Mouse (Mus musculus) lung, postnatal 0 days (tissue): ENCODE data around the gene St8sia1. TPM values are rescaled to one million over a fixed set of nuclear protein-coding genes. Genes with fewer than 3 reads are reported as not detected.

ENCODE experiments used
- ATAC-seq: fragments of 200-750 bp; cut with Nextera tagmentation; 2 replicates; pipeline ENCODE4 v1.8.0; 2017; ENCODE audit warnings: moderate library complexity
- DNase-seq: peaks from one replicate; pipeline ENCODE4 v3.0.0-alpha.2; 2016; ENCODE audit warnings: low spot score
- H3K27ac ChIP-seq: fragments of 300-500 bp; sonication (generic); 2 replicates; pipeline ENCODE4 v1.5.1; 2014; ENCODE audit warnings: antibody characterized with exemption, mild to moderate bottlenecking, low read length, mixed read lengths
- H3K27me3 ChIP-seq: fragments of 300-500 bp; sonication (generic); replicated peaks from 2 replicates; pipeline ENCODE4 v1.6.1; 2014; ENCODE audit warnings: low read length, mixed read lengths; ENCODE audit not compliant: insufficient read depth
- H3K36me3 ChIP-seq: fragments of 300-500 bp; sonication (generic); 2 replicates; pipeline ENCODE4 v1.6.1; 2014; ENCODE audit warnings: low read length, mixed read lengths; ENCODE audit not compliant: insufficient read depth
- H3K4me1 ChIP-seq: fragments of 300-500 bp; sonication (generic); 2 replicates; pipeline ENCODE4 v1.6.1; 2014; ENCODE audit warnings: antibody characterized with exemption, low read depth, low read length, mixed read lengths; ENCODE audit not compliant: insufficient read depth
- H3K4me2 ChIP-seq: fragments of 300-500 bp; sonication (generic); replicated peaks from 2 replicates; pipeline ENCODE4 v1.6.1; 2014; ENCODE audit warnings: low read depth, mild to moderate bottlenecking, low read length, moderate library complexity, mixed read lengths
- H3K4me3 ChIP-seq: fragments of 300-500 bp; sonication (generic); 2 replicates; pipeline ENCODE4 v1.5.1; 2014; ENCODE audit warnings: low read depth, low read length
- H3K9ac ChIP-seq: fragments of 300-500 bp; sonication (generic); replicated peaks from 2 replicates; pipeline ENCODE4 v1.6.1; 2014; ENCODE audit warnings: low read depth, mild to moderate bottlenecking
- H3K9me3 ChIP-seq: fragments of 300-500 bp; sonication (generic); 2 replicates; pipeline ENCODE4 v1.6.1; 2016; ENCODE audit warnings: low read length, mixed read lengths
- CTCF ChIP-seq: IDR thresholded peaks from 2 replicates; pipeline ENCODE4 v1.5.1; 2016; ENCODE audit warnings: antibody characterized with exemption, mild to moderate bottlenecking
- EP300 ChIP-seq: IDR thresholded peaks from 2 replicates; pipeline ENCODE4 v1.6.1; 2016; ENCODE audit warnings: antibody characterized with exemption, mild to moderate bottlenecking, control low read depth
- WGBS: fragments of 180-500 bp; shearing (Covaris S2); extraction: QIAGEN DNeasy Blood & Tissue Kit; methylation state at CpG from one replicate; pipeline ENCODE4 v1.1.7; 2014; 5-methylcytosine and 5-hydroxymethylcytosine counted together
- polyA plus RNA-seq: library from polyadenylated mRNA; unstranded; fragments of >200 nt; fragmentation: Nextera tagmentation; extraction: Ambion mirVana; gene quantifications from 2 replicates; pipeline ENCODE4 v1.2.1, GENCODE M21; 2015

Gene St8sia1
- polyA plus RNA-seq, 1 experiment from 2014 or later = 0.11 TPM

DNA sequence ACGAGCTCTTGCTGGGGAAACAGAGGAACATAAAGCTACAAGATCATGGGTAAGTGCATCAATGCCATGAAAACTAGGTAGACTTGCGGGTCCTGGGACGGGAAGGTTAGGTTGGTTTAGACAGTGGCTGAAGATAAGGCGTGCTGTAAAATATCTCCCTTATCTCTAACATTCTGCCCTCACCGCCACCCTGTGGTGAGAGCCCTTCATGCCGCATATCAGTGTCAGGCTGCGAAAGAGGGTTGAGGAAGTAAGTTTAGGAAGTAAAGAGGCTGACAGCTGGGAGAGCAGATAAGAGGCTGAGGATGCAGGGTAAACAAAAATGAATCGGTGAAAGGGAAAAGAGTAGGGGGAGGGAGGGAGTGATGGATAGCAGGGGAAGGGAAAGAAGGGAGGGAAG, 133.0 kb downstream of the St8sia1 start:
- Histone ChIP-seq H3K4me3 (no peak overlapping the region), H3K36me3 (no peaks in the 10 kb centered on the region), H3K4me2 (no peak overlapping the region), H3K9ac (no peak overlapping the region), H3K4me1 (no peaks in the 10 kb centered on the region), H3K27me3 (no peaks in the 10 kb centered on the region), H3K9me3 (no peaks in the 10 kb centered on the region), H3K27ac (no peak overlapping the region)
- TF ChIP-seq CTCF = peak; percentile 44
- TF ChIP-seq EP300 = no peak
- no peak for DNase-seq
- ATAC-seq = no peak
- 10% methylated on average over 8 of the region's 8 CpGs for WGBS

DNA sequence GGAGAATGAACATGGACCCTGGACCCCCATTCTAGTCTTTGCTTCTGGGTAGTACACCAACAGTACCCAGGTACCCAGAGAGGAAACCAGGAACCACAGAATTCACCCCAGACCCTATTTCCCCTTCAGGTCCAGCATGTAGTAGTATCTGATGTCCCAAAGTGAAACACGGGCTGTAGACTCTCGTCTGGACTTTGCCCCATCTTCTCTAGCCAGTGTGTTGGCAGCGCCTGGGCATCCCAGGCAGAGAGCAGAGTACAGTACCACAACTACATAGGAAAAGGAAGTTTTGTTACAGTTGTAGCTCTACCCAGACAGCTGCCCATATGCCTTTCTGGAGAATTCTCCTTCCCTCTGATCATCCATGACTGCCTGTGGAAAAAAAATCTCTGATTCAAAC, 134.0 kb downstream of the St8sia1 start:
- Histone ChIP-seq H3K4me1 (no peaks in the 10 kb centered on the region), H3K9me3 (no peaks in the 10 kb centered on the region), H3K9ac (no peak overlapping the region), H3K36me3 (no peaks in the 10 kb centered on the region), H3K27me3 (no peaks in the 10 kb centered on the region), H3K4me3 (no peak overlapping the region), H3K27ac (no peak overlapping the region), H3K4me2 (no peak overlapping the region)
- no peak for ATAC-seq
- 96% methylated on average over 3 of the region's 3 CpGs for WGBS
- no peak for DNase-seq
- TF ChIP-seq CTCF = no peak
- no peak for TF ChIP-seq EP300

DNA sequence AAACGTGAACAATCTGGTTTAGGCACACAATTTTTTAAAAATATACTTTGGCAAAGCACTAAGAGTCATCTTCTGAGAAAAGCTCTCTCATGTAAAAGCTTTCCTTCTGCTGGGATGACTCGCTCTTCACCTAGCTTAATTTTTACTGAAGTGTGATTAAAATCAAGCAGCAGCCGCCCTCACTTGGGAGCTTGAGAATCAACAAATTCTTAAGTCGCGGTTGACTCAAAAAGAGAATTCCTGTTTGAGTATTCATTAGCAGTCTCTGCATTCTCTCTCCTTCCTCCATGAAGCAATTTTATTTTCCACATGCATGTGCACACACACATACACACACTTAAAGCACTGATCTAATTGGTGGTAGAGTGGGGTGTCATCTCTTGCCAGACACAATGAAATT, 138.8 kb downstream of the St8sia1 start:
- no peak for TF ChIP-seq CTCF
- no peak for TF ChIP-seq EP300
- no peaks in the 10 kb centered on the region for H3K9me3 ChIP-seq
- no peaks in the 10 kb centered on the region for H3K27me3 ChIP-seq
- no peak overlapping the region for H3K4me2 ChIP-seq
- H3K36me3 ChIP-seq = no peaks in the 10 kb centered on the region
- no peak overlapping the region for H3K9ac ChIP-seq
- H3K4me1 ChIP-seq = no peaks in the 10 kb centered on the region
- no peak overlapping the region for H3K4me3 ChIP-seq
- no peak for ATAC-seq
- no peak for DNase-seq
- H3K27ac ChIP-seq = no peak overlapping the region
- 71% methylated on average over 5 of the region's 5 CpGs for WGBS

GRCm38 (mm10) chr6:142823008-142823787, 141.1 kb downstream of the St8sia1 start:
- no peak overlapping the region for H3K27ac ChIP-seq
- no peak overlapping the region for H3K4me2 ChIP-seq
- H3K9me3 ChIP-seq = no peaks in the 10 kb centered on the region
- WGBS = 66% methylated on average over 5 of the region's 5 CpGs
- DNase-seq (no peak), ATAC-seq (no peak)
- H3K36me3 ChIP-seq = no peaks in the 10 kb centered on the region
- no peaks in the 10 kb centered on the region for H3K27me3 ChIP-seq
- H3K9ac ChIP-seq = no peak overlapping the region
- no peaks in the 10 kb centered on the region for H3K4me1 ChIP-seq
- H3K4me3 ChIP-seq = no peak overlapping the region
- TF ChIP-seq CTCF = no peak
- no peak for TF ChIP-seq EP300

- H3K9me3 ChIP-seq = no peaks in the 10 kb centered on the region
- 92% methylated on average over 10 of the region's 10 CpGs for WGBS
- TF ChIP-seq CTCF (no peak), EP300 (no peak)
- DNase-seq (no peak), ATAC-seq (no peak)
- no peak overlapping the region for H3K9ac ChIP-seq
- no peaks in the 10 kb centered on the region for H3K36me3 ChIP-seq
- no peak overlapping the region for H3K27ac ChIP-seq
- no peak overlapping the region for H3K4me2 ChIP-seq
- H3K4me1 ChIP-seq = no peaks in the 10 kb centered on the region
- no peaks in the 10 kb centered on the region for H3K27me3 ChIP-seq
- no peak overlapping the region for H3K4me3 ChIP-seq
These were observed 145.9 kb downstream of the St8sia1 start for GRCm38 (mm10) chr6:142818306-142818705.

- Histone ChIP-seq H3K4me2 (no peak overlapping the region), H3K9me3 (no peaks in the 10 kb centered on the region), H3K4me3 (no peak overlapping the region), H3K27ac (no peak overlapping the region), H3K9ac (no peak overlapping the region), H3K4me1 (no peaks in the 10 kb centered on the region), H3K36me3 (no peaks in the 10 kb centered on the region), H3K27me3 (no peaks in the 10 kb centered on the region)
- DNase-seq = no peak
- no peak for TF ChIP-seq EP300
- no peak for TF ChIP-seq CTCF
- 62% methylated on average over 3 of the region's 3 CpGs for WGBS
- no peak for ATAC-seq
These were observed 148.7 kb downstream of the St8sia1 start for GRCm38 (mm10) chr6:142815513-142815912.
